Mouse (Mus musculus) intestine, postnatal 0 days (tissue): ENCODE measurements around the gene Vgll1. TPM values are rescaled to one million over a fixed set of nuclear protein-coding genes. Genes with fewer than 3 reads are reported as not detected.

ENCODE experiments used
- ATAC-seq: fragments of 200-750 bp; cut with Nextera tagmentation; 2 replicates; pipeline ENCODE4 v1.8.0; 2017; ENCODE audit warnings: mild to moderate bottlenecking, moderate TSS enrichment, moderate library complexity
- H3K27ac ChIP-seq: fragments of 300-500 bp; sonication (generic); 2 replicates; pipeline ENCODE4 v1.5.1; 2014; ENCODE audit warnings: mild to moderate bottlenecking, low read depth, low read length, moderate library complexity
- H3K27me3 ChIP-seq: fragments of 300-500 bp; sonication (generic); replicated peaks from 2 replicates; pipeline ENCODE4 v1.6.1; 2014; ENCODE audit warnings: low read length, mixed read lengths; ENCODE audit not compliant: control insufficient read depth, insufficient read depth
- H3K36me3 ChIP-seq: fragments of 300-500 bp; sonication (generic); 2 replicates; pipeline ENCODE4 v1.6.1; 2014; ENCODE audit warnings: mild to moderate bottlenecking, moderate library complexity; ENCODE audit not compliant: control insufficient read depth, insufficient read depth
- H3K4me1 ChIP-seq: fragments of 300-500 bp; sonication (generic); replicated peaks from 2 replicates; pipeline ENCODE4 v1.6.1; 2014; ENCODE audit warnings: antibody characterized with exemption, low read length, mixed read lengths; ENCODE audit not compliant: control insufficient read depth, insufficient read depth
- H3K4me2 ChIP-seq: fragments of 300-500 bp; sonication (generic); replicated peaks from 2 replicates; pipeline ENCODE4 v1.6.1; 2014; ENCODE audit warnings: low read depth, mild to moderate bottlenecking, moderate library complexity
- H3K4me3 ChIP-seq: fragments of 300-500 bp; sonication (generic); 2 replicates; pipeline ENCODE4 v1.5.1; 2014; ENCODE audit warnings: low read depth, low read length
- H3K9ac ChIP-seq: fragments of 300-500 bp; sonication (generic); 2 replicates; pipeline ENCODE4 v1.6.1; 2014; ENCODE audit warnings: mild to moderate bottlenecking, low read depth, low read length
- H3K9me3 ChIP-seq: fragments of 300-500 bp; sonication (generic); 2 replicates; pipeline ENCODE4 v1.6.1; 2016; ENCODE audit warnings: mixed run types; ENCODE audit not compliant: control insufficient read depth
- CTCF ChIP-seq: sonication (generic); IDR thresholded peaks from 2 replicates; pipeline ENCODE4 v1.5.1; 2016; ENCODE audit warnings: low read depth, mild to moderate bottlenecking, control low read depth, antibody characterized with exemption, moderate library complexity
- WGBS: fragments of 180-500 bp; shearing (Covaris S2); extraction: QIAGEN DNeasy Blood & Tissue Kit; methylation state at CpG from one replicate; pipeline ENCODE4 v1.1.7; 2014; 5-methylcytosine and 5-hydroxymethylcytosine counted together
- polyA plus RNA-seq: library from polyadenylated mRNA; unstranded; fragments of >200 nt; fragmentation: Nextera tagmentation; extraction: Ambion mirVana; gene quantifications from 2 replicates; pipeline ENCODE4 v1.2.1, GENCODE M21; 2015

Gene Vgll1
- polyA plus RNA-seq, 1 experiment from 2014 or later: not detected

DNA sequence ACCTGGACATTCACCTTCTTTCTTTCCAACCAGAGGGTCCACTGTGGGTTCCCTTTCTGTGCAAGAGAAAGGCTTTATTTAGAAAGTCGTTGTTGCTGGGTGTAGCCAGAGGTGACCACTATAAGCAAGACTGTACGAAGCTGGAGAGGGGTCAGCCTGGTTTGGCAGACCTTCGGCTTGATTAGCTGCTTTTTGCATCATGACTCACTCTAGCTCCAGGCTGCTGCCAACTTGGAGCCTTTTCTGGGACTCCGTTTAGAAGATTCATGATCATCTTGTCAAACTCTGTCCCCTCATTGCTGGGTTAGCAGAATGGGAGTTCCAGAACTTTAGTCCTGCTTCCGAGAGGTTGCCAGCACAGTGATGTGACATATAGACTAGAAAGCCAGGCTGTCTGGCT is 6.4 kb upstream of the Vgll1 start:
- 65% methylated on average over 5 of the region's 5 CpGs for whole genome bisulfite sequencing

DNA sequence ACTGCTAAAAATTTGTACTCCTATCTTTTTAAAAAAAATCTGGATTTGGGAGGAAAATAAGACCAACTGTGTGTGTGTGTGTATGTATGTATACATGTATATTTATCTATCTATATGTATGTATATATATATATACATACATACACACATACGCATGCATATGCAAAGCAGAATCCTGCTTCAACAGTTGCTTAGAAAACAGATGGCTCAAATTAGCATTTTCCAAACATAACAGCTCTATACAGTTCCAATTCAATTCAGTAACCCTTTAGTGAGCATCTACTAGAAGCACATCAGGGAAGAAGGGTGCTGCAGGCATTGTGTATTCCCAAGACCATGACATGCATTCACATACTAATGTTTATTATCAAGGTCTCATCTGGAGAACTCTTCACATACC is 15.5 kb downstream of the Vgll1 start:
- 95% methylated on average over 1 of the region's 1 CpGs for WGBS
- Histone ChIP-seq H3K4me1 (no peaks in the 10 kb centered on the region), H3K27me3 (no peaks in the 10 kb centered on the region), H3K4me2 (no peak overlapping the region), H3K9ac (no peak overlapping the region), H3K9me3 (no peaks in the 10 kb centered on the region), H3K4me3 (no peak overlapping the region), H3K27ac (no peak overlapping the region), H3K36me3 (no peaks in the 10 kb centered on the region)
- TF ChIP-seq CTCF: no peak
- no peak for ATAC-seq

More for the DNA sequence above, 6.4 kb upstream of the Vgll1 start:
- Histone ChIP-seq H3K36me3 (no peaks in the 10 kb centered on the region), H3K27ac (no peak overlapping the region), H3K27me3 (no peaks in the 10 kb centered on the region), H3K4me3 (no peak overlapping the region), H3K9ac (no peak overlapping the region), H3K4me2 (no peak overlapping the region), H3K9me3 (no peaks in the 10 kb centered on the region), H3K4me1 (no peaks in the 10 kb centered on the region)
- TF ChIP-seq CTCF: no peak
- ATAC-seq: no peak

DNA sequence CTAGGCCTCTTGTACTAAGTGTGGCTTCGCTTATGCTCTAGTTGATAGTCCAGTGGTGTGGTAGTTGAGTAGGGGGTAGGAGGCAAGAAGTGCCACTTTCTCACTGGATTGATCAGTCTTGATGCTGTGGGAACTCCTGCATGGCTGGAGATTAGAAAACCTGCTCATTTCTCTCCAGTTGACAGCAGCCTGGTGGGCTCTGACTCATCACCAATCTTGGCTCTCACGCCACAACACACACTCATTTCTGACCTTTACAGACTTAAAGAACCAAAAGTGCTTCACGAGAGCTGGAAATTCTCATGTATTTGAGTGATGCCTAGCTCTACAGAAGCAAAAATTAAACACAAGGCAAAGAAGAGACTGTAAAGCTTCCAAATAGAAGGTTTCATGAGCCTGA is 19.1 kb downstream of the Vgll1 start:
- H3K9ac ChIP-seq: no peak overlapping the region
- 79% methylated on average over 3 of the region's 3 CpGs for WGBS
- H3K9me3 ChIP-seq: no peaks in the 10 kb centered on the region
- H3K4me2 ChIP-seq: no peak overlapping the region
- H3K4me1 ChIP-seq: no peaks in the 10 kb centered on the region
- H3K27ac ChIP-seq: no peak overlapping the region
- TF ChIP-seq CTCF: no peak
- ATAC-seq: no peak
- no peak overlapping the region for H3K4me3 ChIP-seq
- no peaks in the 10 kb centered on the region for H3K27me3 ChIP-seq
- H3K36me3 ChIP-seq: no peaks in the 10 kb centered on the region

DNA sequence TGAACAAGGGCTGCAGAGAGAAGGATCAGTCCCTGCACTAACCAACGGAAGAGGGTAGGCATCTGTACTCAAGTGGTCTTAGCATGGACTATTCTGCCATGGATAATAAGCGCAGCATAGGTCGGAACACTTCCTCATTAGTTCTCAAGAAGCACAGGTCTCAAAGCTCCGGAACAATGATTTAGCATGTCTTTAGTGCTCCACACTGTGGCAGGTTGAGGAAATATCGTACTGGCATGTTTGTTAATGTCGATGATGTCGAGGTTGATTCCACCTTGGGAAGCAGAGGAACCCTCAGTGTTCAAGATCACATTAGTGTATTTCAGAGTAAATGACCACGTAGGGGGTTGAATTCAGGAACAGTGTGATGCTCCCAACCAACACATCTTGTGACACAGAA is 30.2 kb downstream of the Vgll1 start:
- Histone ChIP-seq H3K9me3 (no peaks in the 10 kb centered on the region), H3K9ac (no peak overlapping the region), H3K27ac (no peak overlapping the region), H3K4me3 (no peak overlapping the region), H3K27me3 (no peaks in the 10 kb centered on the region), H3K4me1 (no peaks in the 10 kb centered on the region), H3K4me2 (no peak overlapping the region), H3K36me3 (no peaks in the 10 kb centered on the region)
- 0 out of 2 replicates have a peak, but pooled peaks have one; percentile 5 for TF ChIP-seq CTCF
- 76% methylated on average over 8 of the region's 8 CpGs for WGBS
- ATAC-seq: no peak

DNA sequence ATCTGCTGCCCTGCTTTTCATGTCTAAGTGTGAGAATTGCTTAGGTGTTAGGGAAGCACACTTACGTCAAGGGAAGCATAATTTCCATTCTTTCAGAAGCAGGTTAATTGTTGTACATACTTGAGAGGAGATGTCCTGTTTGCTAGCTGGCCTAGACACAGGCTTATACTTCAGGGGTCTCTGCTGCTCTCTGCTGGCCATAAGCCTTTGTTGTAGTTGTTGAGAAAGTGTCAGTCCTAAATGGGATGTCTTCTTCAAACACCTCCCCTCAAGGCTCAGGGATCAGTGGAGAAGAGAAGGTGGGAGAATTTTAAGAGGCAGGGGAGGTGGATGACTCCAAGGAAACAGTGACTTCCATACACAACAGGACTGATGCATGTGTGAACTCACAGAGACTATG is 32.9 kb downstream of the Vgll1 start:
- peak; percentile 33; the same call in 1 of the 2 replicates for TF ChIP-seq CTCF
- Histone ChIP-seq H3K4me1 (no peaks in the 10 kb centered on the region), H3K9ac (no peak overlapping the region), H3K4me3 (no peak overlapping the region), H3K9me3 (no peaks in the 10 kb centered on the region), H3K27ac (no peak overlapping the region), H3K27me3 (no peaks in the 10 kb centered on the region), H3K4me2 (no peak overlapping the region), H3K36me3 (no peaks in the 10 kb centered on the region)
- 77% methylated on average over 1 of the region's 1 CpGs for WGBS
- no peak for ATAC-seq

DNA sequence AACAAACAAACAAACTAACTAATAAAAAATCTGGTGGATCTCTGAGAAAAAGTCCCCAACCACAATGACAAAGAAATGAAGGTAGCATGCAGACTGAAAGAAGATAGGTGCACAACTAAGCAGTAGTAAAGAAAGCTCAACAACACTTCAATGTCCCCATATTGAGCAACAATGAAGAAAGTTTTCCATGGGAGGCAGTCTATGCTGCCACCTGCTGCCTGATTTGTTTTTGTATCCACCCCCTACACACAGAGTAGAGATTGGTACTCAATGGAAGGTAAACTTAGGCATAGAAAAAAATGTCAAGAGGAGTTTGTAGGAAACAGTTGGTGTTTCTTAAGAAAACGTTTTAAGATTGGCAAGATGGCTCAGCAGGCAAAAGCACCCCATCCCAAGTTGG is 42.7 kb downstream of the Vgll1 start:
- H3K4me2 ChIP-seq: no peak overlapping the region
- no peak overlapping the region for H3K9ac ChIP-seq
- 27% methylated on average over 1 of the region's 1 CpGs for WGBS
- no peaks in the 10 kb centered on the region for H3K9me3 ChIP-seq
- H3K36me3 ChIP-seq: no peaks in the 10 kb centered on the region
- H3K4me3 ChIP-seq: no peak overlapping the region
- H3K4me1 ChIP-seq: no peaks in the 10 kb centered on the region
- 0 out of 2 replicates have a peak, but pooled peaks have one; percentile 26 for TF ChIP-seq CTCF
- ATAC-seq: no peak
- no peak overlapping the region for H3K27ac ChIP-seq
- H3K27me3 ChIP-seq: no peaks in the 10 kb centered on the region

DNA sequence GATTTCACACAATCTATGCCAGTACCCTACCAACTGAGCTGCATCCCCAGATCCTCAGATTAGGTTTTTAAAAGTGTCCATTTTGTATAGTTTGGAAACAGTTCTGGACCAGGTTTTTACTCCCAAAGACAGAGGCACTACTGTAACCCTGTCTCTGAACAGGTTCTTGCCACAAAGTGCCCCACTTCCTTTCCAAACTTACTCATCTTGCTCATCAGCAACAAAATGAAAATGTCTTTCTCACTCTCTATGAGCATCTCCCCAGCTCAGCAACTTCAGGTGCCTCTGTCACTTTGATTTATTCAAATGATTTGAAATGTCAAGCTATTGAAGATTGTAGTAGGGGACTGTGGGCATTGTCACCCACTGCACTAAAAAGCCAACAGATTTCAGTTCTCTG is 49.7 kb downstream of the Vgll1 start:
- H3K9me3 ChIP-seq: no peaks in the 10 kb centered on the region
- no peak overlapping the region for H3K4me2 ChIP-seq
- H3K4me1 ChIP-seq: no peaks in the 10 kb centered on the region
- no peak overlapping the region for H3K9ac ChIP-seq
- no peaks in the 10 kb centered on the region for H3K27me3 ChIP-seq
- no peaks in the 10 kb centered on the region for H3K36me3 ChIP-seq
- TF ChIP-seq CTCF: no peak
- H3K4me3 ChIP-seq: no peak overlapping the region
- ATAC-seq: no peak
- no peak overlapping the region for H3K27ac ChIP-seq
